Mouse (Mus musculus): ENCODE results near the gene N4bp2l1.

Gene N4bp2l1

GRCm38 (mm10) chr5:150561376-150561775, 35.6 kb downstream of the N4bp2l1 start:
- no peak for DNase-seq

- no peak for DNase-seq
These were observed 36.1 kb downstream of the N4bp2l1 start for GRCm38 (mm10) chr5:150560851-150561250.

- DNase-seq, result no peak
These were observed 37.4 kb downstream of the N4bp2l1 start for GRCm38 (mm10) chr5:150559519-150560103.

- DNase-seq, result no peak
These were observed 45.4 kb downstream of the N4bp2l1 start for GRCm38 (mm10) chr5:150551637-150552036.

GRCm38 (mm10) chr5:150543184-150543583, 53.8 kb downstream of the N4bp2l1 start:
- no peak for DNase-seq

GRCm38 (mm10) chr5:150541302-150541701, 55.7 kb downstream of the N4bp2l1 start:
- DNase-seq, result no peak

GRCm38 (mm10) chr5:150525239-150525638, 71.7 kb downstream of the N4bp2l1 start:
- no peak for DNase-seq

- no peak for DNase-seq
These were observed 74.1 kb downstream of the N4bp2l1 start for GRCm38 (mm10) chr5:150522867-150523234.

- peak; percentile 91 for DNase-seq
These were observed 74.8 kb downstream of the N4bp2l1 start, which contains the start of gene Brca2 for GRCm38 (mm10) chr5:150521937-150522866. Gene Brca2 (plus strand): TSS chr5:150522630.
